Mouse (Mus musculus) lung, adult 2 months (tissue): ENCODE data around the gene Exoc6b. TPM values are rescaled to one million over a fixed set of nuclear protein-coding genes. Genes with fewer than 3 reads are reported as not detected.

ENCODE experiments used
- DNase-seq: peaks from one replicate; pipeline ENCODE4 v3.0.0; 2022
- H3K4me1 ChIP-seq: fragments of 200-500 bp; 2 replicates; pipeline ENCODE4 v1.6.1; 2011; ENCODE audit warnings: low read length; ENCODE audit not compliant: control insufficient read depth, insufficient read depth
- H3K4me3 ChIP-seq: fragments of 200-500 bp; replicated peaks from 2 replicates; pipeline ENCODE3; 2011; ENCODE audit warnings: low read depth, mild to moderate bottlenecking, control low read depth, low read length; ENCODE audit errors: extremely low read depth
- CTCF ChIP-seq: fragments of 200-500 bp; IDR thresholded peaks from 2 replicates; pipeline ENCODE4 v1.5.1; 2011; ENCODE audit warnings: mild to moderate bottlenecking, low read length, control low read depth; ENCODE audit not compliant: insufficient read depth
- POLR2A ChIP-seq: fragments of 200-500 bp; IDR thresholded peaks from 2 replicates; pipeline ENCODE4 v1.6.1; 2011; ENCODE audit warnings: low read depth, mild to moderate bottlenecking, control low read depth, low read length, borderline replicate concordance; ENCODE audit errors: extremely low read depth
- WGBS: fragments of 180-500 bp; shearing (Covaris S2); methylation state at CpG from one replicate; pipeline ENCODE4 v1.1.7; 2018; 5-methylcytosine and 5-hydroxymethylcytosine counted together
- polyA plus RNA-seq: library from polyadenylated mRNA; depleted of rRNA; stranded (reverse); fragments of >200 nt; gene quantifications from 2 replicates; pipeline ENCODE4 v1.2.3, GENCODE M21; 2012

Exoc6b gene
- polyA plus RNA-seq, 1 experiment, result 14.3 TPM

DNA sequence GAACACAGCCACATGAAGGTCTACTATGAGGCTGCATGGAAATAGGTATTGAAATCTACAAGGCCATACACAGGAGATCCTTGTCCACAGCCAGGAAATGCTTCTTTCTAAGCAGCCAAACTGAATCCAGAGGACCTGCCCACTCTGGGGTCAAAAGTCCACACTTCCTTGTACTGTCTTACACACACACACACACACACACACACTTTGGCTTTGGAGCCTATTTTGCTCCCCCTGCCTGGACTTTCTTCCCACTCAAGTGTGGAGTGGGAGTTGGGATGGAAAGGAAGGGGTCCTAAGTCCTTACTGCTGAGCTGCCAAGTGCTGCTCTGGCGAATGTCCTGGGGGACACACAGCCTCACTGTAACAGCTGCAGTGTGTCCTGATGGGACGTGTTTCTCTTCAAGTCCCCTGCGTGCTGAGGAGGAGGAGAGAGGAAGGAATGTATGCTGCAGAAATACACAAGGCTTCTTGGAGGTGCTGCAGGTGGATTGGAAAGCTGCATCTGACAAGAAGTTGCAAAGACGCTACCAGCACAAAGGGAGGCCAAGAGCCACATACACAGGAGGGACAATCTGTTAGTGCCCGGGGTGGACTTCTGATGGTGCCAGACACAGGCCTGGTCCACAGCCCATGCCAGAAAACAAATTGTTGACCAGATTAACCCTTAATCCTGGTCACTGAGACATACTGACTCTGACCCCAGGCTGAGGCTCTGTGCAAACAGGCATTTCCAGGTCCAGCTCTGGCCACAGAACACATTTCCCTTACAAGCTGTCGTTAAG is 478.2 kb downstream of the Exoc6b start:
- WGBS, result 51% methylated on average over 6 of the region's 6 CpGs
- no peak overlapping the region for H3K4me3 ChIP-seq
- peaks cover 8% of the 10 kb centered on the region for H3K4me1 ChIP-seq
- DNase-seq, result no peak
- TF ChIP-seq CTCF (no peak), POLR2A (no peak)

DNA sequence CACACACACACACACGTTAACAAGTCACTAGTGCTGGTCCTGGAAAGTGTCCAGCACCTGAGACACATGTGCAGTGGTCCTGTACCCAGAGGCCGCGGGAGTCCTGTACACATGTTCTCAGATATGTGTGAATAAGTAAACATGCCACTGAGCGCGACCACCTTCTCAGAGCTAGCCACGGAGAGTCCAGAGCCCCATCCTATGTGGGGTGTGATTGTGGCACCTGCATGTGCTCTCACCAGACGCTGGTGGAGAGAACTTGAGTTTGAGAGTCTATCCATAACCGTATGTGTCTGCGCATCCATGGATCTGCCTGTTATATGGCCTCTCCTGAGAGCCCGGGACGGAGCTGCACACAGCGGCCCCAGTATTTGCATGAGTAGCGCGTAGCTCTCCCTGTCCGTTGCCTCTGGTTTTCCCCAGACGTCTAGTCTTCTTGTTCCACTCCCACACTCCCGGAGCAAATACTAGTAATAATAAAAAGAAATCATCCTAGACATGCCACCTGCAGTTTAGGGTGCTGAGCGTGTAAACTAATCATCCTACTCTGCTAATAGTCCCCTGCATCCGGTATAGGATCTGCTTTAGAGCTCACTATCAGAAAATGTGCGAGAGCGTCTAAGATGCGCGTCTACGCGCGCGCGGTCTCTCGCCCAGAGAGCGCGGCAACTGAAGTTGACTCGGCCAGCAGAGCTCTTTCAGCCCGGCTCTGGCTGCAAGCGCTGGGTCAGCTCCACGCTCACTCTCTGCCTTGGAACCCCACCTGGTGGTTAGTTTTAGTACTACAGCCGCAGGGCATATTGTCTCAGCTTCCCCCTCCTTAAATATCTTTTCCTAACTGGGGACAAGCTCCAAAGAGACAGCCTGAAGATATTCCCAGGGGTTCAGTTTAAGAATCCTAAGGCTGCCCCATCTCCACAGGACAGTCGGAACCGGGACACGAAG is 479.3 kb downstream of the Exoc6b start:
- TF ChIP-seq POLR2A, result no peak
- peak; percentile 66 for TF ChIP-seq CTCF
- peak; percentile 85 for DNase-seq
- Histone ChIP-seq H3K4me1 (peaks cover 8% of the 10 kb centered on the region), H3K4me3 (no peak overlapping the region)
- WGBS, result 6% methylated on average over 39 of the region's 39 CpGs

DNA sequence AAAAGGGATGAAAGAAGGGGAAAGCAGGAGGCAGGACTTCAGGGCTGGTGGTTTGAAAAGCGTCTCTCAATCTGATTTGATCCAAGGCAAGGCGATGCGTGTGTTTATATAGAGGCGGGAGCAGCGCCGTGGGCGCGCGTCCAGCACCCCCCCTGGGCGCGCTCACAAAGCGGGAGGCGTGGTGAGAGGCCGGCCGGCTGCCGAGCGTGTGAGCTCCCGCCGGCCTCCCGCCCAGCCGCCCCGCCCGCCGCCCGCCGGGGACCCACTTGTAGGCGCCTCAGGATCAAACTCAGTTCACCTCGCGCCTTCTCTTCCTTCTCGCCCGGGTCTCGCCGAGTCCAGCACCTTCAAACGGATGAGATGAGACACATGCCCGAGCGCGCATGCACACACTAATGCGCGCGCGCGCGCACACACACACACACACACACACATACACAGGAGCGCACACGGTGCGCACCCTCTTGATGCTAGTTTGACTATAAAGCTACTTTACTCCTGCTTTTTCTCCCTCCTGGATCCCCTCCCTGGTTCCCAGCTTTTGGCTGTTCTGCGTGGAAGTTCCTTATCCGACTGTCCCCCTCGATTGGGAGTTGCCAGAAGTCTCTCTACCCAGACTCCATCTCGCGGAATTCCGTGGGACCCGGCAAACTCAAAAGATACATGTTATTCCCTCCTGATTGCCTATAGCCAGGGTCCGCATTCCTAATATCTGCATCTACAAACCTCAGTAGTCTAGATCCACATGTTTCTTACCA is 480.2 kb downstream of the Exoc6b start:
- DNase-seq, result peak; percentile 61
- no peak for TF ChIP-seq CTCF
- peak; percentile 42; the same call in 1 of the 2 replicates for TF ChIP-seq POLR2A
- H3K4me1 ChIP-seq, result peaks cover 10% of the 10 kb centered on the region
- H3K4me3 ChIP-seq, result peak overlapping the region; percentile 53
- 3% methylated on average over 54 of the region's 54 CpGs for WGBS

DNA sequence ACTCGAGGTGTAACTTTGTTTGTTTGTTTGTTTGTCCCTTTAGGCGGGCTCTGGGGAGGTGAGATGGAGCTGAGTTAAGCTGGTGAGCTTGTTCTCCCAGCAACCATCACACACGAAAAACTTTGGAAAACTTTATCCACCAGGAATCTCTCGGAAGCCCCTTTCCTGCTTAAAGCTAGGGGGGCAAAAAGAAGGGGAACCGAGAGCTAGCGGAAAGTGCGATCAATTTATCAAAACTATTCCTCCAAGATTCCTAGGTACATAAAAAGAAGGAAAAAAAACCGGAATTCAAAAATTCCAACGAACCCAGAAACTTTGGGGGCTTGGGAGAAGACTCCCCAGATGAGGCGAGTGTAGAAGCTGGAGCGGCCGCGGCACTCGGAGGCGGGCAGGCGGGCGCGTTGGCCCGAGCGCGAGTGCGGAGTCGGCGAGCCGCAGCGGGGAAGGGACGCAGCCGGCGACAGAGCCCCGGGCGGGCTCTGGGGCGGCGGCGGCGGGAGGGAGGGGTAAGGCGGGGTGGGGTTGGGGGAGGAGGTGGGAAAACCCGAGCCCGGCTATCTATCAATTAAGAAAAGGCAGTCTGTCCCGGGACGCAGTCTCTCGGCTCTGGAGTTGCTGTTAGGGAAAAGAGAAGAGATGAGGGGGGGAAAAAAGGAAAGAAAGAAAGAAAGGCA is 481.0 kb downstream of the Exoc6b start:
- peaks cover 16% of the 10 kb centered on the region for H3K4me1 ChIP-seq
- TF ChIP-seq POLR2A (no peak), CTCF (no peak)
- WGBS, result under 1% methylated on average over 41 of the region's 41 CpGs
- DNase-seq, result peak; percentile 23
- H3K4me3 ChIP-seq, result peak overlapping the region; percentile 51

DNA sequence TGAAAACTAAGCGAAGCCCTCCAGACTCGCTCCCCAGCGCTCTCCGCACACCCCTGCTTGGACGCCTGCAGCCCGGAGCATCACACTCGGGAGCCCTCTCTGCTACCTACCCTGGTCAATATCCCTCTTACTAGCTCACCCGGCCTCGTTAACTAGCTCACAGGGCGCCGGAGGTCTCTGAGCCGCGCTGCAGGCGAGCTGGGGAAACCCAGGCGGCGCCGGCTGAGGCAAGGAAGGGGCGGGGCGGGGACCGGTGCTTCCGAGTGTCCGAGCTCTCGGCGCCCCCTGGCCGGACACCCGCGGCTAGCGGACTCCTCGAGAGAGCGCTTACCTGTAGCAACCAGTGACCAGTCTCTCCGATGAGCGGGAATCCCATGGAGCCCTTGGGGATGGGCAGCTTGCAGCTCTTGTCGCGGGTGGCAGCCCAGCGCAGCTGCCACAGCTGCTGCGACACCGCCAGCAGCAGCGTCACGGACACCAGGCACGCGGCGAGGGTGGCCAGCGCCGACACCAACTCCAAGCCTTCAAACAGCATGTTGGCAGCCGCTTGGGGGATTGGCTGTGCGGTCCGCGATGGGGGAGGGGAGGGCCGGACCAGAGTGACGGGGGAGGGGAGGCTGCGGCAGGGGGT is 481.7 kb downstream of the Exoc6b start:
- H3K4me3 ChIP-seq, result peak overlapping the region; percentile 45

DNA sequence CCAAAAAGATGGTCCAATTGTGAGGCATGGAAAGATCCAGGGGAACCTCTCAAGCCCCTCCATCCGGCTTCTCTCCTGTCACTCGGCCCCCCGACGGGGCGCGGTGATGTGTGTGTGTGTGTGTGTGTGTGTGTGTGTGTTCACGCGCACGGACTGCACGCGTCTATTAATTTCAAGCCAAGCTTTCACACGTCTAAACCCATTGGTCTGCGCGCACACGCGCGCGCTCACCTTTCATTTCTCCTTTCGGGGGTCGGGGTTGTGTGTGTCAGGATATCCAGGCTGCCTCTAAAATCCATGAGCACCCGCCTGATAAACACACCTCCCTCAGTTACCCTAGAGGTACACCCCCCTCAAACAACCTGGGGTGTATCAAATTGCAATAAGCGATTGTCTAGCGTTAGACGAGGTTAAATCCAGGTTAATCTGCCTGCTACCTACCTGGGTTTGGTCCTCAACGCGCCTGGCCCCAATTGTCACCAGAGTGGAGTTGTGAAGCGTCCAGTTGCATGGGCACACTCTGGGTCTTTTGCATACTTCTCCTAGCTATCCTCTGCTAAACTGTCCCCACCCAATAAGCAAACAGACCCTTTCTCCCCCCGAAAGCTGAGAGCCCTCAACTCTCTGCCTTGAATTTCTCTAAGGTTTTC is 482.6 kb downstream of the Exoc6b start:
- 4% methylated on average over 28 of the region's 28 CpGs for WGBS
- TF ChIP-seq CTCF (no peak), POLR2A (no peak)
- H3K4me3 ChIP-seq, result peak overlapping the region; percentile 57
- DNase-seq, result no peak
- H3K4me1 ChIP-seq, result peaks cover 22% of the 10 kb centered on the region

More for the DNA sequence above, 481.7 kb downstream of the Exoc6b start:
- DNase-seq, result peak; percentile 63
- under 1% methylated on average over 51 of the region's 51 CpGs for WGBS
- TF ChIP-seq CTCF (no peak), POLR2A (no peak)
- H3K4me1 ChIP-seq, result peaks cover 22% of the 10 kb centered on the region

DNA sequence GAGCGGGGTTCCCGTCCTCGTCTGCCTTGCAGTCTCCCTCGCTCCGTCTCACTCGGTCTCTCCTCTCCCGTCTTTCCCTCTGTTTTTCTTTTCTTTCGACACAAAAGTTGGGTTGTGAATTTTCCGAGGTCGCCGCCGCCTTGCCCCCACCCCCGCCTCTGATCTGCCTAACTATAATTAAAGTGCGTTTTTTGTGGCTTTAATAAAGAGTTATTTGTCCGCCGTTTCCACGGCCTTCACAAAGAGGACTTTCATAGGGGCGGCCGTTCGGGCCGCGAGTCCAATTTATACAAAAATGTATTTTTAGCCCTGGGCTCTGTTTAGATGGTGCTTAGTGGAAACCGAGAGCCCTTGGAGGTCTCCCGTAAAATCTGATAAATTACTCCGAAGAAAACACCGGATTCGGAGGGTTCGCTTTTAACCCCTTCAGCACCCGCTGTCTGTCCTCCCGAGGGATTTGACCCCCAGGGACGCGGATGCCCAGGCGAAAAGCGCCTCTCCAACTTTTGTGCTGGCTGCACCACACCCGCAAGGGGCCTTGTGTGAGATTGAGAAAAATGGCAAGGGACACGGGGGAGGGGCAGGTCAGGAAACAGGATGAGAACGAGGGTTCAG is 483.5 kb downstream of the Exoc6b start:
- peak overlapping the region; percentile 63 for H3K4me3 ChIP-seq
- 1% methylated on average over 37 of the region's 37 CpGs for WGBS
- H3K4me1 ChIP-seq, result peaks cover 22% of the 10 kb centered on the region
- DNase-seq, result no peak
- TF ChIP-seq POLR2A (no peak), CTCF (no peak)
